Mouse (Mus musculus) retina, postnatal 7 days (tissue): Measurements from ENCODE around the gene Fzd4.

Experiments used
- DNase-seq: peaks from one replicate; pipeline ENCODE4 v3.0.0-alpha.2; 2012; ENCODE audit warnings: low read depth, low spot score

Gene Fzd4

GRCm38 (mm10) chr7:89427101-89427500, 22.9 kb downstream of the Fzd4 start:
- no peak for DNase-seq

GRCm38 (mm10) chr7:89428804-89429203, 24.6 kb downstream of the Fzd4 start:
- no peak for DNase-seq

GRCm38 (mm10) chr7:89429326-89429725, 25.2 kb downstream of the Fzd4 start:
- DNase-seq: no peak

GRCm38 (mm10) chr7:89431185-89431584, 27.0 kb downstream of the Fzd4 start:
- DNase-seq: no peak

DNA sequence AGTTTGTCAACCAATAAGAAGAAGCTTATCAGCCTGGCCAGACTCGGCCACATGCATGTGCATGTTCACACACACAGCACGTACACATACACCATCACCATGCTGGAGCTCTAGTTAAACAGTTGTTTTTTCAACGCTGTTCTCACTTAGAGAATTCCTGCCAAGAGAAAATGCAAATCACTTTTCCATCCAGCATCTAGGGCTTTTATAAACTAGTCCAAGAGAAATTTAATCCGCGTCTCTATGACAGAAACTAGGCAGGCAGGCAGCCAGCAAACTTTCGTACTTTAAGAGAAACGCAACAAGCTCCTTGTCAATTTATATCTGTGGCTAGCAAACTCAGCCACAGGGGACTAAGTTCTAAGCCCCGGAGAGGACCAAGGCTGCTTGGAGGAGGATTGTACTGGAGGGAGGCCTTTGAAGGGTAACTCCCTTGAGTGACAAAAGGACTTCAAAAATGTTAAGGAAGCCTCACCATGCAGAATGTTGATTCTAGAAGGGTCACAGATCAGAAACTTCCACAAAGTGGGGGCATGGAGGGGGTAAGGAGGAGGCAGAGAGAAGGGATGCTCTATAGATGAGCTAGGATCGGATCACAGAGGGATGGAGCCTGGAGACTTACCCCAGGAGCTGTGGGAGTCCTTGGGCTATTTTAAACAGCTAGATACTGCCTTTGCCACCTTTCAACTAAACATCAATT, 29.2 kb downstream of the Fzd4 start:
- no peak for DNase-seq

DNA sequence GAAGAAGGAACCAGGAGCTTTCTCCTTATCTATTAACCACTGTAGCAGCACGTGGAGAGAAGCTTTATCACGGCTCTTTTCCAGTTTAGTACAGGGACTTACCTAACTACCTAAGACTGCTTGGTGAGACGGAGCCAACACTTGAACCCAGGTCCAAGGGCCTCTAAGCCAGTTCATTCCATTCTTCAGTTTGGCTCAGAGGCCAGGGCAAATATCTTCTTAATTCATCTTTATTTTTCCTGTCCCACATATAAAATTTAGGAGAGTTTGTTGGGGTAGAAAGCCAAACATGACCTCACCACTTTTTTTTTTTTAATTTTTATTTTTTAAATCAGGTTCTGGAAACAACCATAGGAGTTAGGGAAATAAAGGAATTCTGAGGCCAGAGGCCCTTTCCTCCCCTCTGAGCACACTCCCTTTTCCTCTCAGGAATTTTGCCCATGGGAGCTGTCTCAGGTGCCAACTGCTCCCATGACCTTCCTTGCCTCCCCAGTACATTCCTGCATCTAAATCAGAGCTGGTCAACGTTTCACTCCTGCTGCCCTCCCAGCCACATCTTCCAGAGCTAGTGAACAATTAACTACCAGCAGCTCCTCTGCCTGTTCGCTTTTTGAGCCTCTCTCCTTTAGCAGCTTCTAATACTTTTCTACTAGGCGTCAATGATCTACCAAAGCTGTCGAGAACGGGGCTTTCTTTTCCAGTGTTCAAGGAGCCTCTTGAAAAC, 29.9 kb downstream of the Fzd4 start:
- DNase-seq: no peak

- DNase-seq: no peak
Measured at GRCm38 (mm10) chr7:89436404-89436803, 32.2 kb downstream of the Fzd4 start.

DNA sequence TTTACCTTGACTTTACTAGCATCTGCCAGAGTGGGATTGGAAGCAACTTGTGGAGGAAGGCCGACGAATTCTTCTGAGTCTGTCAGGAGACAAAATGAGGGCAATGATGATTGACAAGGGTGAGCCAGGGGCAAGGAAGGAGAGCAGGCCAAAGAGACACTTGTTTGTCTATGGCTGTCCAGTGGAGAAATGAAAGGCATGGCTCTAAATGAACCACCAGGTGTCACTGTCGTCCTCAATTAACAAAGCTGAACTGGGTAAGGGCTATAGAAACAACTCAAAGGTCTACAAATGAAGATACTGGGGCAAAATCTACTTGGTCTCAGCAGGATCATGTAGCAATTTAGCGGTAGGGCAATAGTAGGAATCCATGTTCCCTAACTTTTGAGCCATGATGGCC, 33.4 kb downstream of the Fzd4 start:
- DNase-seq: peak; percentile 23

DNA sequence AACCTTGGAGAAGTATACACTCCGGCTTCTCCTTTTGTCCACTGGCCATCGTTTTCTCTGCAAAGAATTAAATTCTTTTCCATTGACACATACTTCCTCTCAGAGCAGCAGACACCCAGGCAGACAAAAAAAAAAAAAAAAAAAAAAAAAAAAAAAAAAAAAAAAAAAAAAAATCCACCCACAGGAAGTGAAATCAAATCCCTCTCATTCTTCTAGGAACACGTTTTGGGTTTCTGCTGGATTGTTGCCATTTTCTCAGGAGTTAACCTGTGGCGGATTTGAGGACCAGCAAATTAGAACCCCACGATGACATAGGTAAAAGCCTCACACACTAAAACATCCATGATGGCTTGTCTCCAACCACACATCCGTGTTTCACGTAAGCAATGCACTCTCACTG, 37.1 kb downstream of the Fzd4 start:
- DNase-seq: no peak

- no peak for DNase-seq
Measured at GRCm38 (mm10) chr7:89442242-89442641, 38.1 kb downstream of the Fzd4 start.

DNA sequence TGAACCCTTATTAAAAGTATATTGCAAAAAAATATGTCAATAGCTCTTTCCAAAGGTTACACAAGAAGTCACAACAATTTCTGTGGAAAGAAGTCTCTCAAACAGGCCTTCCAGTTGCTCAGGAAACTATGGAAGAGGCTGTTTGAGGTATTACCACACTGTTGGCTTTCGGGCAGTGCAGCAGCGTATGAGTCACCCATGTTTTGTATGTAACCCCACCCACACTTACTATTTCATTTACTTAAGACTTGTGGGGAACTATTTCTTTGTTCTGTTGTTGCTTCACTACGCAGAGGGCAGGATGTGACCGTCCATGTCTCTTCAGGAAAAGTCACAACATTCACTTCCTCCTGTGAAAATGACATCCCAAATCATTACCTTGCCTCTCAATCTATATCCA, 41.0 kb downstream of the Fzd4 start:
- no peak for DNase-seq

GRCm38 (mm10) chr7:89450312-89450711, 46.2 kb downstream of the Fzd4 start:
- no peak for DNase-seq

GRCm38 (mm10) chr7:89456380-89457076, 52.4 kb downstream of the Fzd4 start:
- no peak for DNase-seq

DNA sequence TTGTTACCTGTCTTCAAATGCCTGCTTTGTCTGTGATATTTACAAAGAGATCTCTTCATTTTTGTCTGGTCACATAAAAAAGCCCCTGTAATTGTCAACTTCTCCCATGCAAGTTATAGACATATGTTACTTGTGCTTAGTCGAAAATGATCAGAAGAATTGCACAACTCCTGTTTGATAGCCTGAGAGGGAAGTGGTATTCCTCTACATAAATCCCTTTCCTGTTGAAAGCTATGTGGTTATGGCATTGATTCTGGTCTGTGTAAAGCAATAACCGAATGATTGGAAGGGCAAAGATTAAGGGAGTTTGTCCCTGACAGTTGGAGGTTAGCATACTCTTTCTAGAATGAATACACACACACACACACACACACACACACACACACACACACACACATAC, 55.5 kb downstream of the Fzd4 start:
- no peak for DNase-seq

DNA sequence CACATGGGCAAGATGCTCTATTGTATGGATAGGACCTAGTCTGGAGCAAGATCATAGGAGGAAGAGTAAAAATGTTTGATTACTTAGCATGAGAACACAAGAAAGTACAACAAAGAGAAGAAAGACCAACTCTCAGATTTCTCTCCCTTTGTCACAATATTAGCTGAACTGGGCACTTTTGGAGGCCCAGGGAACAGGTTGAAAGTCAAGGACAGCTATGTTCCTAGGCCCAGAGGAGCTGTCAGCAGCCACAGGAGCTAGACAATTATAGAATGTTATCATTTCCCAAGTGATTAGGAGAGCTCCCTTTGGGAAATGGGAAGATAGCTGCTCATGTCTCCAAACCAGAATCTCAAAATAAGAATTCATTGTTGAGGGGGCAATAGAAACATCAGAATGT, 56.8 kb downstream of the Fzd4 start:
- no peak for DNase-seq

GRCm38 (mm10) chr7:89461351-89461750, 57.2 kb downstream of the Fzd4 start:
- no peak for DNase-seq
